Mouse (Mus musculus) limb, embryonic 14.5 days (tissue): Measurements from ENCODE around the gene Asb16. TPM values are rescaled to one million over a fixed set of nuclear protein-coding genes. Genes with fewer than 3 reads are reported as not detected.

Experiments
- ATAC-seq: fragments of 200-750 bp; cut with Nextera tagmentation; 2 replicates; pipeline ENCODE4 v1.8.0; 2017; ENCODE audit warnings: low read depth, moderate number of reproducible peaks, moderate TSS enrichment; ENCODE audit not compliant: low FRiP score
- DNase-seq: peaks from one replicate; pipeline ENCODE4 v3.0.0-alpha.2; 2015; ENCODE audit warnings: low spot score
- H3K27ac ChIP-seq: fragments of 300-500 bp; sonication (generic); replicated peaks from 2 replicates; pipeline ENCODE4 v1.5.1; 2014; ENCODE audit warnings: low read depth, mild to moderate bottlenecking, low read length, moderate library complexity, mixed read lengths
- H3K27me3 ChIP-seq: fragments of 300-500 bp; sonication (generic); 2 replicates; pipeline ENCODE4 v1.6.1; 2014; ENCODE audit warnings: low read length, mixed read lengths; ENCODE audit not compliant: control insufficient read depth, insufficient read depth
- H3K36me3 ChIP-seq: fragments of 300-500 bp; sonication (generic); 2 replicates; pipeline ENCODE4 v1.6.1; 2014; ENCODE audit warnings: mild to moderate bottlenecking, low read length, moderate library complexity, mixed read lengths; ENCODE audit not compliant: control insufficient read depth, insufficient read depth
- H3K4me1 ChIP-seq: fragments of 300-500 bp; sonication (generic); 2 replicates; pipeline ENCODE4 v1.6.1; 2014; ENCODE audit warnings: antibody characterized with exemption, low read length, mixed read lengths; ENCODE audit not compliant: control insufficient read depth, insufficient read depth
- H3K4me2 ChIP-seq: fragments of 300-500 bp; sonication (generic); replicated peaks from 2 replicates; pipeline ENCODE4 v1.6.1; 2014; ENCODE audit warnings: low read depth, mild to moderate bottlenecking, low read length, moderate library complexity; ENCODE audit not compliant: severe bottlenecking
- H3K4me3 ChIP-seq: fragments of 300-500 bp; sonication (generic); replicated peaks from 2 replicates; pipeline ENCODE4 v1.5.1; 2014; ENCODE audit warnings: low read length
- H3K9ac ChIP-seq: fragments of 300-500 bp; sonication (generic); 2 replicates; pipeline ENCODE4 v1.6.1; 2014; ENCODE audit warnings: mild to moderate bottlenecking, low read depth, low read length, moderate library complexity; ENCODE audit not compliant: severe bottlenecking
- H3K9me3 ChIP-seq: fragments of 300-500 bp; sonication (generic); 2 replicates; pipeline ENCODE4 v1.6.1; 2016; ENCODE audit warnings: low read length; ENCODE audit not compliant: control insufficient read depth
- POLR2A ChIP-seq: fragments of 200-500 bp; IDR thresholded peaks from 2 replicates; pipeline ENCODE4 v1.8.0; 2012; ENCODE audit warnings: inconsistent platforms, mild to moderate bottlenecking, moderate library complexity, borderline replicate concordance; ENCODE audit not compliant: insufficient read depth, insufficient read length; ENCODE audit errors: extremely low read depth
- WGBS: fragments of 180-500 bp; shearing (Covaris S2); extraction: QIAGEN DNeasy Blood & Tissue Kit; methylation state at CpG from one replicate; pipeline ENCODE4 v1.1.7; 2014; 5-methylcytosine and 5-hydroxymethylcytosine counted together
- polyA plus RNA-seq, 2 experiments: library from polyadenylated mRNA; depleted of rRNA in 1 of 2; stranded (reverse) in 1 of 2; unstranded in 1 of 2; fragments of >200 nt; fragmentation: Nextera tagmentation in 1 of 2; extraction: Ambion mirVana in 1 of 2; gene quantifications; 2 replicates each; pipeline versions ENCODE4 v1.2.1 to v1.2.3; 2012 to 2014

Gene Asb16
- polyA plus RNA-seq, 2 experiments: 0.25 to 2.2 TPM

- Histone ChIP-seq H3K4me1 (peaks cover 19% of the 10 kb centered on the region; the same call in 1 of the 2 replicates), H3K27me3 (no peaks in the 10 kb centered on the region), H3K27ac (peak overlapping the region; percentile 65), H3K36me3 (no peaks in the 10 kb centered on the region), H3K9ac (peak overlapping the region; percentile 50), H3K4me2 (peak overlapping the region; percentile 84), H3K4me3 (peak overlapping the region; percentile 34), H3K9me3 (no peaks in the 10 kb centered on the region)
- DNase-seq (peak; percentile 88), ATAC-seq (peak; percentile 83)
- under 1% methylated on average over 32 of the region's 32 CpGs for WGBS
- no peak for TF ChIP-seq POLR2A
These were observed 23.6 kb upstream of the Asb16 start for GRCm38 (mm10) chr11:102244926-102245449.

DNA sequence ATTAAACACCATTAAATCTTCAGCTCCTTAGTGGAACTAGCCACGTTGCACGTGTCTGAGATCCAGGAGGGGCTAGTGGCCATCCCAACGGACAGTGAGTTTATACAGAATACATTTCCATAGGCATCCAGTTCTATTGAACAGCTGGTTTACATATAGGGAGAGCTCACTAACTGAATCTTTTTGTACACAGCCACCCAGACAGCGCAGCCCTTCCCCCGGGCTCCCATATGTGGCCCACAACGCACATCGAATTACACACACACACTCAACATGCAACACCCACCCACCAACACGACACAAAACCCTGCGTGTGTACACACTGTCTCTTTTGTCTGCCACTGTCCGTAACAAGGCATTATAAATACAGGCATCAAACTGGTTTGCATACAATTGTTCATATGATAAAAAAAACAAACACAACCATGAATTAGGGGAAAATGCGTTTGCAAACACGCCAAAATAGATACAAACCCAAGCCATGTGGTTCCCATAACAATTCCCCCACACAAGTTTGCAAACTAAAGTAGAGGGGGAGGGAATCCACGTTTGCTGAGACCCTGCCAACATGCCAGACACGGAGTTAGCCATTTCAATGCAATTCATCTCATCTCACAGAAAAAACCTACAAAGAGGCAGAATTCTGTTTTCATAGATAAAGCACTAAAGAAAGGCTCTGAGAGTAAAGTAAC is 22.8 kb upstream of the Asb16 start:
- no peak for TF ChIP-seq POLR2A
- H3K9ac ChIP-seq: peak overlapping the region; percentile 50
- H3K4me1 ChIP-seq: peaks cover 19% of the 10 kb centered on the region; the same call in 1 of the 2 replicates
- H3K9me3 ChIP-seq: no peaks in the 10 kb centered on the region
- H3K27me3 ChIP-seq: no peaks in the 10 kb centered on the region
- H3K4me3 ChIP-seq: peak overlapping the region; percentile 34
- ATAC-seq (peak; percentile 27; the same call in 1 of the 2 replicates), DNase-seq (peak; percentile 51)
- WGBS: 42% methylated on average over 14 of the region's 14 CpGs
- no peaks in the 10 kb centered on the region for H3K36me3 ChIP-seq
- H3K4me2 ChIP-seq: peak overlapping the region; percentile 84
- peak overlapping the region; percentile 65 for H3K27ac ChIP-seq

- Histone ChIP-seq H3K27me3 (no peaks in the 10 kb centered on the region), H3K4me3 (no peak overlapping the region), H3K4me1 (peaks cover 19% of the 10 kb centered on the region; the same call in 1 of the 2 replicates), H3K36me3 (0 out of 2 replicates have a peak, but pooled peaks cover 1% of the 10 kb centered on the region), H3K4me2 (no peak overlapping the region), H3K27ac (peak overlapping the region; percentile 65; the same call in 1 of the 2 replicates), H3K9ac (no peak overlapping the region), H3K9me3 (no peaks in the 10 kb centered on the region)
- 76% methylated on average over 6 of the region's 6 CpGs for WGBS
- ATAC-seq (no peak), DNase-seq (no peak)
- no peak for TF ChIP-seq POLR2A
These were observed 22.3 kb upstream of the Asb16 start for GRCm38 (mm10) chr11:102246273-102246635.

DNA sequence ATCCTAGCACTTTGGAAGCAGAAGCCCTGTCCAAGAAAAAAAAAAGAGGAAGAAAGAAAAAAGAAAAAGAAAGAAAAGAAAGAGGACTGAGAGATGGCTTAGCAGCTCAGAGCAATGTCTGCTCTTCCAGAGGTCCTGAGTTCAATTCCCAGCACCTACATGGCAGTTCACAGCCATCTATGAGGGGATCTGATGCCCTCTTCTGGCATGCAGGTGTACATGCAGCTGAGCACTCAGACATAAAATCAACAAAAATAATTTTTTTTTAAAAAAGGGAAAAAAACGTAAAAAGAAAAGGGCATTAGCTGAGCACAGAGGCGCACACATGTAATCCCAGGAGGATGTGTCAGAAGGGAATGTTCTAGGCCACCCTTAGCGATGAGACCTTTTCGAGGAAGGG is 21.7 kb upstream of the Asb16 start:
- Histone ChIP-seq H3K27me3 (no peaks in the 10 kb centered on the region), H3K27ac (no peak overlapping the region), H3K9me3 (no peaks in the 10 kb centered on the region), H3K9ac (no peak overlapping the region), H3K4me1 (peaks cover 19% of the 10 kb centered on the region; the same call in 1 of the 2 replicates), H3K4me3 (no peak overlapping the region), H3K36me3 (0 out of 2 replicates have a peak, but pooled peaks cover 6% of the 10 kb centered on the region), H3K4me2 (no peak overlapping the region)
- DNase-seq (no peak), ATAC-seq (no peak)
- 87% methylated on average over 4 of the region's 4 CpGs for WGBS
- TF ChIP-seq POLR2A: no peak

DNA sequence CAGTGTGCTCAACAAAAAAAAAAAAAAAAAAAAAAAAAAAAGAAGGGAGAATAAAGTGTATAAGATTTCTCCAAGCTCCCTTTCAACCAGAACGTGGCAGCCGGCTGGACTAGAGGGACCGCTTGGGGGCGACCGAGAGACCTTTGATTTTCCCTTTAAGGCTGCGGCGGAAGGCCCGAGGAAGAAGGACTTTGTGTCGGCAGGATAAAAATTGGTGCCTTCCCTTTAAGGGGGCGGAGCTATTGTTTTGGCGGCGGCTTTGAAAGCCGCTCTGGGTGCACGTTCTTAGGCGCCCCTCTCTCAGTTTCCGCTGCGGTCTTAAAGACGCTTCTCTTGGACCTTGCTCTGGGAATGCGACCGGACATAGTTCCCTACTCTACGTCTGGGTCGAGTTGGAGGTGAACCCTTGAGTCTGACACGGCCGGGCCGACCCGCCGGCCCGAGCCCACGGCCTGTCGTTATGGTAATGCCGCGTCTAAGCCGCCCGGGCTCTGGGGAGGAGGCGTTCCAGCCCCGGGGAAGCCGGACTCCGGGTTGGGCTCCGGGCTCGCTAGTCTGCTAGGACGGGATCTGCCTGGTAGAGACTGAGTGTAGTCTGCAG is 19.8 kb upstream of the Asb16 start, which contains the start of gene BC030867:
Gene BC030867, plus strand, starts transcription at position 253 of the 601 bp plus-strand sequence.
- no peaks in the 10 kb centered on the region for H3K9me3 ChIP-seq
- DNase-seq (peak; percentile 98), ATAC-seq (peak; percentile 67)
- peaks cover 19% of the 10 kb centered on the region; the same call in 1 of the 2 replicates for H3K4me1 ChIP-seq
- H3K4me3 ChIP-seq: peak within 1 kb of the TSS; percentile 70
- 0% methylated on average over 38 of the region's 41 CpGs for WGBS
- no peak within 1 kb of the TSS for H3K27ac ChIP-seq
- H3K27me3 ChIP-seq: no peaks in the 10 kb centered on the region
- H3K36me3 ChIP-seq: peaks cover 10% of the 10 kb centered on the region; the same call in 1 of the 2 replicates
- TF ChIP-seq POLR2A: peak; percentile 22; the same call in 1 of the 2 replicates
- peak within 1 kb of the TSS; percentile 64 for H3K9ac ChIP-seq
- peak within 1 kb of the TSS; percentile 96 for H3K4me2 ChIP-seq
